Mouse (Mus musculus) retina, embryonic 14.5 days (tissue): ENCODE measurements around the gene Rnf224.

Experiments used
- DNase-seq: peaks from one replicate; pipeline ENCODE4 v3.0.0-alpha.2; 2015; ENCODE audit warnings: low spot score

Gene Rnf224

GRCm38 (mm10) chr2:25194486-25195171 is 42.0 kb downstream of the Rnf224 start:
- no peak for DNase-seq

DNA sequence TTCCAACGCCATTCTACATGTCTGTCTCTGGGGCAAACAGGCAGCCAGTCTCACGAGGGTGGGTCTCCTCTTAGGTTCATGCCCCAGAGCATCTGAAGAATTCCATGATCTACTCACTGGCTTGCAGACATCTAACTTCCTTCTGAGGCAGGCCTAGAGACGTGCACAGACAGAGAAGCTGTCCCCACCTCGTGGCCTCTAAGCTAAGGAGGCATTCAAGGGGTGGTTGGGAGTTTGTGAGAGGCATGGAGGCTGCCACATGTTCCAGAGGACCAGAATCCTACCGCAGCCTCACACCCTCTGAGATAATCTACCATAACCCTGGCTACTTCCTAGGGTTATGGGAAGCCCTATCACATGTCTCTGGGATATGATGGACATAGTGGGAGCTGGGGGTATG is 42.6 kb downstream of the Rnf224 start:
- DNase-seq, result no peak

GRCm38 (mm10) chr2:25193330-25193770 is 43.2 kb downstream of the Rnf224 start:
- peak; percentile 96 for DNase-seq

DNA sequence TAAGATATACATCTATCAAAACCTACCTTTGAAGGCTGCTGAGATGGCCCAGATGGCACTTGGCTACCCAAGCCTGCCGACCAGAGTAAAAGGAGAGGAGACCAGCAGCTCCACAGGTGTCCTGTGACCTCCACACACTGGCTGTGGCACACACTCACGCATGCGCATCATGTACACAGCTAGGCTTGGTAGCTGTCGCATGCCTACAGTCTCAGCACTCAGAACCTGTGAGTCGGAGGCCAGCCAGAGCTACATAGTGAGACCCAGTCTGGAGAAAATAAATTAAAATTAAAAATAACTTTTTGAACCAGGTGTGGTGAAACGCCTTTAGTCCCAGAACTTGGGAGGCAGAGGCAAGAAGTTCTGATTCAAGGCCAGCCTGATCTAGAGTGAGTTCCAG is 48.7 kb downstream of the Rnf224 start:
- DNase-seq, result no peak

GRCm38 (mm10) chr2:25186575-25186930 is 50.0 kb downstream of the Rnf224 start:
- DNase-seq, result no peak

DNA sequence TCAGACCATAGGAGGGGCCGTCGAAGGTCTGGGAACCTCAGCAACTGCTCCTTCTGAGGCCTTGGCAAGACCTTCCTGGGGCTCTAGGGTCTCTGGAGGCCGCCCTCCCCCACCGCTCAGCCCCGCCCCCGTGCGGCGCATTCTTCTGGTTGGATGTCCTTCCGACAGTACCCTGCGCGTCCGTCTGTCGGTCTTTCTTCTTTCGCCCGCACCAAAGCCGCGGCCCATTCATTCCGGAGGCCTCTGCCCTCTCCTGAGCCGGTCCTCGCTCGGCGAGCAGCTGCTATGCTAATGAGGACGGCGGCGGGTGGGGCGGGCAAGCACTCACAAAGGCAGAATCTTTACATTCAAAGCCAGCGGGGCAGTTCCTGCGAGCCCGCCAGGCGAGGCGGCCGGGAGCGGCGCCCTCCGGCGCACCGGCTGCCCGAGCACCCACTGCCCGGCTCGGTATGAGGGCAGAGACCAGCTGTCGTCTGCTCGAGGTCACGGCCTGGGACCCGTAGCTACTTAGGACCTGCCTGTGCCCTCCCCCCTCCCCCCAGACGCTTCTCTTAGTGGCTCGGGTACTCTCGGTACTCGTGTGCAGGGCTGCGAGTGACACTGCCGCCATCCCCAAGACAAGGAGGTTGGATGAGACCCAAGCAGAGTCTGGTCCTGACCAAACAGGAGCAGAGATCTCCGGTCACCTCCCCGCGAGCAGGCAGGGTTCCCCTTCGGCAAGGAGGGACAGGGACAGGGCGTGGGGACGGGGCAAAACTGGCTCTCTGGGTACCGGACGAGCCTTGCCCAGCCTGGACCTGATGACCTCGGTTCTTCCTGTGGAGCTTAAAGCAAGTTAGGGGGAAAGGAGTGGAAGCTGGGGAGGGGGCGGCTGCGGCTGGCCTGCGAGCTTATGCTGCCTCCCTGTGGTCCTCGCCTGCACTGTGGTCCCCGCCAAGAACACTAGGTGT is 50.7 kb downstream of the Rnf224 start:
- peak; percentile 87 for DNase-seq

GRCm38 (mm10) chr2:25184496-25184895 is 52.1 kb downstream of the Rnf224 start:
- DNase-seq, result no peak
